Mouse (Mus musculus): Measurements from ENCODE around the gene Uqcc1.
"Not testable (repeated sequence)": the region's sequence is repeated elsewhere in the genome, so short reads cannot be mapped to it uniquely, and the experiment has no call there.

Gene Uqcc1

DNA sequence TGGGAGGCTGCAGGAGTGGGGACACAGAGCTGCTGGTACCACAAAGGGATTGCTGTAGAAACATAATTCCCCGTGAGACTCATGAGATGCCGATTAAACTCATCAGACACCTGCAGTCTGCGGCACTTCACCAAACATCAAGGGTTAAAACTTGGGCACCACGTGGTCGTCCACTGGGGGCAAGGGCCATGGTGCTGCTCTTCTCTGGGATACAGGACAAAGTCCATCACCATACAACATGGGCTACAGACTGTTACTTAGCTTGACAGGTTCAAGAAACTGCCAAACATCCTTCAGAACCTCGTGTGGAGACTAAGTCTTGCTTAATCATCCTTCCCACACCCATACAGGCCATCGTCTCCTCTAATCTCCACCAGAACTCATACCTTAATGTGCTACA is 70.0 kb downstream of the Uqcc1 start:
- no peak for DNase-seq (ENCODE audit: low spot score in 2 of 2)

DNA sequence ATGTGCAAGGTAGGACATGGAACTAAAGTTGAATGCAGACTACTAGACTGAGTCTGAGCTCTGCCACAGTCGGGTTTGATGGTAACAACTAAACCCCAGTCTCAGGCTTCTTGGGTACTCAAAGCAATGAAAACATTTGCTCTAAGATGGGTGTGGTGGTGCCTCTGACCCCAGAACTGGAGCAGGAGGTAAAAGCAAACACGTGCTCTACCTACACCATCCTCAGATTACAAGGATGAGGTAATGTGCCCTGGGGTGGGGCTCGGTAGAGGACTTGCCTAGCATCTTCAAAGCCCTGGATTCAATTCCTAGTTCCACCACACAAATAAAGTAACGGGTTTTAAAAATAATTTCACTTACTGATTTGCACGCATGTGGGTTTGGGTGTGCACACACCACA is 77.6 kb downstream of the Uqcc1 start:
- no peak for DNase-seq (ENCODE audit: low spot score in 2 of 2)

DNA sequence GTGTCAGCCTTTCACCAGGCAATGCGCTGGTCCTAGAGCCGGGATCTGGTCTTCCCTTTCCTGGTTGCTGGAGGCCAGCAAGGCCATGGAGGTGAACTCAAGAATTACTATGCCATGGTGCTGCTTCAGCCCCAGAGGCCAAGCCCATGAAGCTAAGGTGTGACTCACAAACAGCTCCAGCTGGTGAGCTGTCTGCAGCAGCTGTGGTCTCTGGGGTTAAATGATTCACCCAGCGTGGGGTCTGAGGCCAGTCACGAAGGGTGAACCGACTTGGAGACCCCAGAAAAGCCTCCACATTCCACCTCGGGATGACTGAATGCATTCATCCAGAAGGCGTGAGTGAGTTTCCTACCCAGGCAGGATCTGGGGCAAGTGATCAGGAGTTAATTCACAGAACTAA is 80.0 kb downstream of the Uqcc1 start:
- DNase-seq (ENCODE audit: low spot score in 2 of 2): no peak

DNA sequence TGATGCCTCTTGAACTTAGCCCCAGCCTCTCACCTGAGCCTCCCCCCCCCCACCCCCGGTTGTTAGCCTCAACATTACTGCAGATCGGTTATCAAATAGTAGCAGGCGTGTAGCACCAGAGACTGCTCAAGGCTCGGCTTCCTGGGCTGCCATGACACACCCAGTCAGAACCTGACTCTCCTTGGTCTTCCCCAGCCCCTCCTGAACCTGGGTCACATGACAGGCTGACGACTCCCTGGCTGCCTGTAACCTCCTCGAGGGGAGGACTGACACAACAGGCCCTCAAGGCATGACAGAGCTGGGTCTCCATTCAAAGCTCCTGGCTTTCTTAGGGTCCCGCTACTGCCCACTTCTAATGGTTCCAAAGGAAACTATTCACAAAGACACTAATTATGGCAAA is 80.6 kb downstream of the Uqcc1 start:
- no peak for DNase-seq (ENCODE audit: low spot score in 2 of 2)

DNA sequence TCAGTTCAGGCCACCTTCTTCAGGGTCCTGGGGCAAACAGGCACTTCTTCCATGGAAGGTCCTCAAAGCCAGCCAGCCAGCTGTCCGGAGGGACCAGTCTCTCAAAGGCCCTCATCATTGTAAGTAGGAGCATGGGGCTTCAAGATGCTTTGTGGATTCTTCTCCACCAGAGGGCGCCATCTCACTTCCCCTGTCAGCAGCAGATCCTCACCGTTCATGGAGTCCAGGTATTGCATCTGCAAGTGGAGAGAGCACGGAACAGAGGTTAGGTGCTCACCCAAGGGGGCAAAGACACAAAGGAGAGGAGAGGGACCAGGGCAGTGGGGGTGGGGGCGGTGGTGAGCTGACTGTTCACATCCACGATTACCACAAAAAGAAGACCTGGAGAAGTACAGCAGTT is 81.8 kb downstream of the Uqcc1 start:
- DNase-seq (ENCODE audit: low spot score in 2 of 2): peak; percentile 68 to 74

DNA sequence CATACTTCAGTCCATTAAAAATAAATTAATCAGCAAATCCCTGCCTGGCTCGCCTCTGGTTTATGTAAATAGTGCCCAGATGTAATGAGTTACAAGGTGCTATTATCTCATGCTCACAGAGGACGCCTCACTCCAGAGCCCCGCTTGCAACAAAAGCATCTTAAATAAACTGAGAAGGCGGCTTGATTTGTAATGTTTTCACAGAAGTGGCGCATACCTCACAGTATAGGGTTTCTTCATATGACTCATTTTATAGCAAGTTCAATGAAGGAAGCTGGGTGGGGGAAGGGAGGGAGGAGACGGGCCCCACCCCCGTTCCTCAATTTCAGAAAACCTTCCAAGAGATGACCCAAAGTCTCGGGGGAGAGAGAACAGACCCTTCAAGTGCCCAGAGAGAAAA is 83.2 kb downstream of the Uqcc1 start:
- DNase-seq (ENCODE audit: low spot score in 2 of 2): no peak

DNA sequence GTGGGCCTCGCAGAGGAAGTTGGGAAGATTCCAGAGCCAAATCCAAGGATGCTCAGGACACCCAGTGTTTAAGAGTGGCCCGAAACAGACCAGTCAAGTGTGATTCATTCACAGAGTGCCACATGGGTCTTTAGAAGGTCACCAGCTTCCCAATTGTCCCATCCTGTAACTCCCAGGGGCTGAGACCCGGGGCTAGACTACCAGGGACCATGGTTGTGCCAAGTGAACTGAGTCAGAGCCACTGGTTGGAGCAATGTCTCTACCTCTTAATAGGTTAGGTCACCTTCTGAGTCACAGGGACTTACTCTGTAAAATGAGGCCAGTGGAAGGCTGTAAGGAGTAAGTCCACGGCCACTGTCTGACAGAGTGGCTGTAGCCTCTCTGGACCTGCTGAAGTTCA is 91.1 kb downstream of the Uqcc1 start:
- DNase-seq (ENCODE audit: low spot score in 2 of 2): no peak

DNA sequence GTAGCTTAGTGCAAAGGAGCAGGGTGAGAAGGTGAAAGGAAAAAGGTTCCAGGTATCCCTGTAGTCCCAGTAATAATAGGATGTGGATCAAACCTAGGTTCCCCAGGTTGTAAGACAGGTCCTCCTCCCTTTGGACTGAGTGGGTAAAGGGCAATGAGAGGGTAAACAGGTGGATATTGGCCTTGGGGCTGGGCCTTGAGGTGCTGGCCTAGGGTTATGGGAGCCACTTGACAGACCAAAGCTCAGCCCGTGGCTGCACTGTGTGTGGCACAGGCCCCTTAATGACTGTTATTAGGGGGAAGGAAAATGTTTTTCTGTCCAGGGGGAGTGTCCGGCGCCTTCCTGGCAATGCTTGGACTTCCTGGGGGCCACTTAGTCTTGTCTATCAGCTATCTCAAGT is 92.1 kb downstream of the Uqcc1 start:
- no peak for DNase-seq (ENCODE audit: low spot score in 2 of 2)

DNA sequence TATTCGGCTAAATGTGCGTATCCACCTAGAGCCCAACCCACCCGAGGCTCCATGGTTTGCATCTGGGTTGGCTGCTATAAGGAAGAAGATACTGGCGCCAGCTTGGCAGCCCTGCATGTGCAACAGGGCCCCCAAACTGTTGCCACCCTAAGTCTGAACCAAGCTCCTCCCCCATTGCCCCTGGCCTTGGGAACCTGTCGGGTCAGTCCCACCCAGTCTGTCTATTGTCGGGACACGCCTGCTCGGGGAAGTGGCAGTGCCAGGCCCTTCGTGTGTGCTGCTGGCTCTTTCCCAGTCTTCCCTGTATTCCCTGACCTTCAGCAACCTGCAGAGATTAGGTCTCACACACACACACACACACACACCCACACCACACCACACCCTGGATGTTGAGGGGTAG is 95.4 kb downstream of the Uqcc1 start, which contains the start of gene Fam83c:
Gene Fam83c (minus strand): TSS at position 123 of the 400 bp plus-strand sequence.
- peak; percentile 39 to 64 for DNase-seq (ENCODE audit: low spot score in 2 of 2)

DNA sequence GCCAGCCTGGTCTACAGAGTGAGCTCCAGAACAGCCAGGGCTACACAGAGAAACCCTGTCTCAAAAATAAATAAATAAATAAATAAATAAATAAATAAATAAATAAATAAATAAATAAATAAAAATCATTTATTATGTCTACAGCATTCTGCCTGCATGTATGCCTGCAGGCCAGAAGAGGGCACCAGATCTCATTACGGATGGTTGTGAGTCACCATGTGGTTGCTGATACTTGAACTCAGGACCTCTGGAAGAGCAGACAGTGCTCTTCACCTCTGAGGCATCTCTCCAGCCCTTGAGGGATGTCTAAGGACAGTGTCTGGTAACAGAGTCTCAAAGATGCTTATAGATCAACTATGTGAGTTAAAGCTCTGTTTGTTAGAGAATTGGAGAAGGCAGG is 98.0 kb downstream of the Uqcc1 start:
- DNase-seq (ENCODE audit: low spot score in 2 of 2): not testable (repeated sequence)

DNA sequence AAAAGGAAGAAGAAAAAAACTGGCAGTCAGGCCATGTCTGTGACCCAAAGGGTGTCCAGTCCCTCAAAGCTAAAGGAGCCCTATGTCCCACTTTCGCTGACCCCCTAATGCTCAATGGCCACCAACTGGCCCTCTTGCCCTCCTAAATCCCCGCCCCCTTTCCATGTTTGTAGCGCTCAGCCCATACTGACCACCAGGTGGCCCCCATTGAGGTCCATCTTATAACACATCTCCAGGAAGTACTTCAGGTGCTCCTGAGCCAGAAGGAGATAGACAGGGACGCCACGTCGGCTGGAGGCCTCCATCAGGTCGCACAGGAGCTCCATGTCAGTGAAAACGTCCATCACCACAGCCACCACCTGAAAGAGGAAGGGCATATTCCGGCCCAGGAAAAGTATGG is 98.8 kb downstream of the Uqcc1 start:
- DNase-seq (ENCODE audit: low spot score in 2 of 2): no peak

DNA sequence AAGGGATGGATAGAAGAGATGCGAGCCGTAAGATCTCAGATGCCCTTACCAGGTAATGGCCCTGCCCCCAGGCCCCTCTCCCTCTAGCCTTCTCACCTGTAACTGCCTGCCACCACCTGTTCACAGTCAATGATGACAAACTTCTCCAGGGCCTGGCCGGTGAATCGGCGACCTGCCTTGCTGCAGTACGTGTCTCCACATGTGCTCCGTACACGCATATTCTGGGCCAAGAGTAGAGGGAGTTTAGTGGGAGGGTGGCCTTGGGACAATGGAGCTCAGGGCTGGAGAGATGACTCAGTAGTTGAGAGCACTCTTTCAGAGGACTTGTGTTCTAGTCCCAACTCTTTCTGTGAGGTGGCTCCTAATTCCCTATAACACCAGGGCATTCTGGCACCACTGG is 99.3 kb downstream of the Uqcc1 start:
- DNase-seq (ENCODE audit: low spot score in 2 of 2): peak; percentile 38 to 66

DNA sequence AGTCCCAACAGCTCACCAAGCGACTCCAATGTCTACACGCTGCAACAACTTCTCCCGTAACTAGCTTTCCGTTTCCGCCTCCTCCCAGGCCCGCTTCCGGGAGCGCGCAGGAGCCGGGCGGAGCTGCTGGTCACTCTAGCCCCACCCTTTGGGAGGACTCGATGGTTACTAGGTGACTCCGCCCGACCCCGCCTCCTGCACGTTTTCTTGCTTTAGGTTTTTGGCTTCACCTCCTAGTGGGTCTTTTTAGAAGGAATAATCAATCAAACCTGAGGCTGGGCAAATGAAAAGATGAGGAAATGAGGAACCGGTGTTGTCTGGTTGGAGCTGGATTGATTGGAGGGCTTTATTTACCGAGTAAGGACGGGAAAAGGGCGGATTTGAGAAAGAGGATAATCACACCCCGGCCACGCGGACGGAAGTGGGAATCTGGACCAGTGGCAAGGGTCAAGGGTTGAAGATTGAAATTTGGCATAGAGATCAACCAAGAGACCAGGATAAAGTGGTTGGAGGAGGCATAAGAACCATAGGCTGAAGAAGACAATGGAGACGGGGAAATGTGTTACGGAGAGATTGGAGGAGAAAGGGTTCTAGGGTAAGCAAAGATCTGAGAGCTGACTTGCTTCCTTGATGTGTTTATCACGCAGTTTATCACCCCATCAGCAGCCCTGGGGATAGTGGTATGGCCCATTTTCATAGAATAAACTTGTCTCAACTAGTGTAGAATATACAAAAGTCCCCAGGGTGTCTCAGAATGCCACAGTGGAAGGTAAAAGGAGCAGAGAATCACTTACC is 103.3 kb downstream of the Uqcc1 start, which contains the start of gene Eif6:
Gene Eif6 (minus strand): TSS at position 296 of the 795 bp plus-strand sequence.
- DNase-seq (ENCODE audit: low spot score in 2 of 2): peak; percentile 70 to 84

DNA sequence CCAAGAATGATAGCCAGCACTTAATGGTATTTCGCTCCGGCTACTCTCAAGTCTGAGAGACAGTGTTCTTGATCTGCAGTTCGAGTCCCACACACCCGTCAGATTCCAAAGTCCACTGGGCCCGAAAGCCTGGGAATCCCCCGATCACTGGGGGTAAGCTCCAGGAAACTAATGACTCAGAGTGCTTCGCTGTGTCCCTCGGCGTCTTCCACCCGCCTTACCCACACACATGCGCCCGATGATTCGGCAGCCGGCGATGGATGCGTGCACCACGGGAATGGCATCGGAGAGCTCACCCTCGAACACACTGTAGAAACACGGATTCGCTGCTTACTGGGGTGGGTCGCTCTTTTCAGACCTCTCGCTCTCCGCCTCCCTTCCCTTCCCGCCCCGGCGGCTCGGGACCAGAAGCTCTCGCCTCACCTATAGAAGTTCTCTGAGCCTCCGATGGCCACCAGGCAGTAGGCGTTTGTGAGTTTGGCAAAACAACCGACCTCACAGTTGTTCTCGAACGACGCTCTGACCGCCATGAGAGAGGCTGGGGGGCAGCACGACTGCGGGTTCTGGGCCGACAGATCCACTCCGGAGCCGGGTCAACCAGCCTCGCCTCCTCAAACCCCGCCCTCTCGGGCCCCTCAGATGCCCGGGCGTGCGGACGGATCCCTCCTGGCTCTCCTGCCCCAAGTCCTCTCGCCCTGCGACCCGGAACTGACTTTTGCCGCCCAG is 104.0 kb downstream of the Uqcc1 start:
- DNase-seq (ENCODE audit: low spot score in 2 of 2): no peak

DNA sequence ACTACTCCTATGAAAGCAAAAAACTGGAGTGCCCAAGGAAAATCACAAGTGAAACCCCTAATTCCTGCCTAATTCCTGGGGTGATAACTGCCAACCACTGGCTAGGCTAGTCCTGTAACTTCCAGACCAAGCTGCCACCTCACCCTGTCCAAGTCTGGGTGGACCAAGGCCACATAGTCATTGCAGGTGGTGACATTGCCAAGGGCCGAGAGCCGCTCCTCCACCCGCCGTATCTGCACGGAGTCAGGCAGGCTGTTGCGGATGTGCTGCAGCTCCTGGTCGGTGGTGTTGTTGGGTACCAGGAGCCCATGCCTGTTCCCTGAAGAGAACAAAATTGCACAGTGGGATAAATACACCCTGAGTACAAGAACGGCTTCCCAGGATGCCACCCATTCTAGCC is 106.4 kb downstream of the Uqcc1 start:
- no peak for DNase-seq (ENCODE audit: low spot score in 2 of 2)

DNA sequence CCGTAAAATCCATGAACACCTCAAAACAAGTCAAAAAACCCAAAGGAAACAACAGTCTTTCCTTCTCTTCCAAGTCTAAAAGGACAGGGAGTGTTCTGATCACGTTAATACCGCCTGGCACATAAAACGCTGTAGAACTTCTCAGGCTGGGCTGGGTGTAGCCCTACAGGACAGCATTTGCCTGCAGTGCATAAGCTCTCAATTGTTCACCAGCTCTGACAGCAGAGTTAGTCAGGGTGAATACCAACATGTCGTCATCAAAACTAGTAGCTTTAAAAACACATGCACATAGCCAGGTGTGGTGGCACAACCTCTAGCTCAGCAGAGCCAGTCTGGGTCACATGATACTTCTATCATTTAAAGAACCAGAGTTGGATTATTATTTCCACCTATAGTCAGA is 109.3 kb downstream of the Uqcc1 start:
- DNase-seq (ENCODE audit: low spot score in 2 of 2): no peak

DNA sequence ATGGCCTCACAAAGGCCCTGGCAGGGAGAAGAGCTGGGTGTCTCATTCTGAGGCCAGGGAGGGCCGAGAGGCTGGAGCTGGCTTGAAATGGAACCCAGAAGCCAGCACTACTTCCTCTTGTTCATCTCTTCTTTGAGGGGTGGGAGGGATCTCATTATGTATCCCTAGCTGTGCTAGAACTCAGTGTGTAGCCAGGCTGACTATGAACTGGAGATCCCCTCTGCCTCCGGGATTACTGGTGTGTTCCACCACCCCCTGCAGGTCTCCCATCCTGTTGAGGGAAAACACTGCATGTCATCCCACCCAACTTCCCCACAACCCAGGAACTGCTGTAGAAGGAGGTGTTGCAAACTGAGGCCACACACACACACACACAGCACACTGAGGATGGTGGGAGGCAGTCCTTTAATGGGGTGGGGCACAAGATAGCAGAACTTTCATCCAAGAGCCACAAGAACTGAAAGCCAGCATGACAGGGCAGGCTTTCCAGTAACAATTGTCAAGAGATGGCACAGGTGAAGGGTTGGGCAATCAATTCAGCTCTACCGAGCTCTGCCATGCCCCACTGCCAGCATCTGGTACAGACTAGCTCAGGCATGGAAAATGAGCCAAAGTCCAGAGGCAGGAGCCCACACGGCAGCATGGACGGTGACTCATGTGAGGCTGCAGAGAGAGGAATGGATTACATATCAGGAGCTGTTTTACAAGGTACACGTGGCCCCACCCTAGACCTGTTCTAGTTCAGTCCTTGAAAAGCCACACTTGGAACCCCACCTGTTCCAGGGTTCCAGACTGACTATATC is 110.5 kb downstream of the Uqcc1 start:
- peak in 1 of 2 experiments; percentile 53 for DNase-seq (ENCODE audit: low spot score in 2 of 2)

DNA sequence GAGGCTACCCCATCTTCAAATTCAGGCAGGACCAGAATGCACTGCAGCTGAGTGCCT is 110.9 kb downstream of the Uqcc1 start, which contains the start of gene BC029722:
Gene BC029722 (minus strand): TSS at position 35 of the 57 bp plus-strand sequence.
- no peak for DNase-seq (ENCODE audit: low spot score in 2 of 2)

DNA sequence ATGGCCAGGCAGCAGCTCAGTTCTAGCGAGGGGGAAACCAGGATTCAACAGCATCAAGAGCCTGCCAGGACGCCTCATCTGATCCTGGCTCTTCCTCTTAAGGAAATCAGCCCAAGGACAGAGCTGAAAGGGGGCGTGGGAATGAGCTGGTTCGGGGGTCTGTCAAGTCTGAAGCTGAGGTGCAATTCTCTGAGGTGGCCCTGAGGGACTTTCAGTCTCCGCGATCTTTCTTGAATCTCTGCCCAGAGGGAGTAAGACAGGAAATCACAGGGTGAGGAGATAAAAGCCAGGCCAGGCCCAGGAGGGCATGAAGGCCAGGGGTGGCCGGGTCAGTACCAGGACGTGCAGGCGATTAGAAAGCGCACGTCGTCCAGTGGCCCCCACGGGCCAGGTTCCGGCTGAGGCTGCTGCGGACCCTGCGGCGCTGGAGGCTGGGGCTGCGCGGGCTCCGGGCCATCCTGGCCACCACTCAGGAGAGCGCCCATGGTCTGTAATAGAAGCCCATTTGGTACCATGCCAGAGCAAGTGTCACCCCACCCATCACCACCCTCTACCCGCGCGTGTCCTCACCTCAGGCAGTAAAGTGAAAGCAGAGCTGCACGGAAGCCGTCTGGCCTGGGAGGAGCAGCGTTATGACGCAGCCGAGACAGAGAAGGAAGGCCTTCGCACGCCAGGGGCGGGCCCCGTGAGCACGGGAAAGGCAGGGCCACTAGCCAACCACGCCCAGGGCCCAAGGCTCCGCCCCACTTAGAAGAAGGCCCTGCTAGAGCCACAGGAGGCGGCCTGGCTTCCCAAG is 111.3 kb downstream of the Uqcc1 start:
- DNase-seq (ENCODE audit: low spot score in 2 of 2): peak; percentile 93

DNA sequence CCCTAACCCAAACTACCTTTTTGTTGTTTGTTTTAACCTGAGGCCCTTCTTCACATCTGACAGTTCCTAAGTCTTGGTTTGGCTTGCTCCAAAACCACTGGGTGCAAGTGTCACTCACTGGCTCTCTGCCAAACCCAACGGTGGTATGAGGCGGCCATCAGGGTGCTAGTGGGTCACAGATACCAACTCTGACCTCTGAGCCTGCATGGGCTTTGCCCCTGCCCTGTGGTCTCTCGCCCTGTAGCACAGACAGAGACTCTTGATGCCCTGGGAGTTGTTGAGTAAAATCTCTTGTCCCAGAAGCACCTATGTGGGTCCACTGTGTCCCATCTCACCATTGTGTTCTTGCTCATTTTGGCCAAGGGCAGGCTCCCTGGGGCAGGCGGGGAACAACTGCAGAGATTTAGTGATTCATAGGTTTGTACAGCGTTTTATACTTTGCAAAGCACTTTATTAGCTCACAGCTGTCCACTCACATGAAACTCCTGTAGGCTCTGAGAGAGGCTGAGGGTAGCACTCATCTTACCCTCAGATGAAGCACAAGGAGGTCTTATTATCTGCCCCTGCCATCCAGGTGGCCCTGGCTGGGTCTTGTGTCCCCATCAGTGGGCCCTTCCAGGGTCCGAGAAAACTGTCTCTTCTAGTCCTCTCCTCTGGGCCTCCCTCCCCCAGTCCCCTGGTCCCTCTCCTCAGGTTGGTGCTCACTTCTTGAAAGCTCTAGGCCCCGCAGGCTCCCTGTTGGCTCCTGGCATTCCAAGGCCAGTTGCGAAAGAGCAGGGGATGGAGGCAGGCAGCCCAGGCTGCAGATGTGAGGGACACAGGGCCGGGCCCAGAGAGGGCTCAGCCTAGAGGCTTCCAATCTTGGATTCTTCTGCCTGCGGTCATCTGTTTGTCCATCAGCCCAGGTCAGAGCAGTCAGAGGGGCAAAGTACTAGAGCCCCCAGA is 112.5 kb downstream of the Uqcc1 start:
- DNase-seq (ENCODE audit: low spot score in 2 of 2): peak in 1 of 2 experiments; percentile 29

DNA sequence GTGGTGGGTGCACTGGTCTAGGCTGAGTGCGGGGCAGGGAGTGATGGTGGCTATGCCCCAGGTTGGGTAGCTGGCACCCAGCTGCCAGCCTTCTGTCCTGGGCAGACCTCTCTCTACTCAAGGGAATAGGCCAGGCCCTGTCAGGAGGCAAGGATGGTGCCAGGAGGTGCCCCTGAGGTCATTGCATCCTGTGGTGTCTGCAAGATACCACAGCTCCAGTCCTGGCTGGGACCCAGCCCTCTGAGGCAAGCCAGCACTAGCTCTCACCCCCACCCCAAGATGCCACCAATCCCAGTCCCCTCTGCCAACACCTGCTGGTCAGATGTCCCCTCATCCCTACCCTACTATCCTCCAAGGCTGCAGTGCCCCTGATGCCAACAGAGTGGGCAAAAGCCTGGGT is 113.9 kb downstream of the Uqcc1 start:
- DNase-seq (ENCODE audit: low spot score in 2 of 2): no peak
